Mouse (Mus musculus): ENCODE data around the gene Nanos2. TPM values are rescaled to one million over a fixed set of nuclear protein-coding genes. Genes with fewer than 3 reads are reported as not detected.

The Nanos2 gene
- polyA plus RNA-seq, 1 experiment from 2014 or later = not detected

GRCm38 (mm10) chr7:18993036-18993435 lies 5.8 kb downstream of the Nanos2 start:
- H3K9ac ChIP-seq (replicated peaks) = no peak overlapping the region
- H3K27ac ChIP-seq (ENCODE audit: low read depth) = no peak overlapping the region
- DNase-seq (no peak), ATAC-seq (no peak)
- peaks cover 51% of the 10 kb centered on the region for H3K27me3 ChIP-seq (ENCODE audit: insufficient read depth, low read length)
- no peak overlapping the region for H3K4me3 ChIP-seq (ENCODE audit: low read depth, low read length)
- peaks cover 16% of the 10 kb centered on the region for H3K4me1 ChIP-seq (ENCODE audit: insufficient read depth)
- H3K36me3 ChIP-seq (replicated peaks; ENCODE audit: insufficient read depth, low read length) = peaks cover 10% of the 10 kb centered on the region; the same call in 1 of the 2 replicates
- no peaks in the 10 kb centered on the region for H3K9me3 ChIP-seq (ENCODE audit: low read length)
- WGBS (ENCODE audit: insufficient replicate concordance) = 83% methylated on average over 5 of the region's 5 CpGs
- no peak overlapping the region for H3K4me2 ChIP-seq (ENCODE audit: low read depth, low read length)
- no peak for TF ChIP-seq EP300 (IDR thresholded peaks at IDR 0.05; ENCODE audit: low read depth)
- TF ChIP-seq CTCF (IDR thresholded peaks at IDR 0.05; ENCODE audit: low read depth) = no peak

- Histone ChIP-seq H3K27ac (ENCODE audit: low read depth) (no peak overlapping the region), H3K36me3 (replicated peaks; ENCODE audit: insufficient read depth, low read length) (peaks cover 10% of the 10 kb centered on the region; the same call in 1 of the 2 replicates), H3K4me2 (ENCODE audit: low read depth, low read length) (no peak overlapping the region), H3K9me3 (ENCODE audit: low read length) (no peaks in the 10 kb centered on the region), H3K27me3 (ENCODE audit: insufficient read depth, low read length) (no peaks in the 10 kb centered on the region), H3K4me3 (ENCODE audit: low read depth, low read length) (no peak overlapping the region), H3K9ac (replicated peaks) (no peak overlapping the region), H3K4me1 (ENCODE audit: insufficient read depth) (peaks cover 23% of the 10 kb centered on the region)
- WGBS (ENCODE audit: insufficient replicate concordance) = 57% methylated on average over 9 of the region's 9 CpGs
- ATAC-seq = no peak
- TF ChIP-seq EP300 (IDR thresholded peaks at IDR 0.05; ENCODE audit: low read depth) = no peak
- peak; percentile 19; the same call in 1 of the 2 replicates for TF ChIP-seq CTCF (IDR thresholded peaks at IDR 0.05; ENCODE audit: low read depth)
- DNase-seq = no peak
Observed at GRCm38 (mm10) chr7:18998835-18999234, 11.6 kb downstream of the Nanos2 start.

- no peak for ATAC-seq
- H3K27ac ChIP-seq (ENCODE audit: low read depth) = peak overlapping the region; percentile 64
- 44% methylated on average over 10 of the region's 10 CpGs for WGBS (ENCODE audit: insufficient replicate concordance)
Observed at GRCm38 (mm10) chr7:19000421-19000820, 13.2 kb downstream of the Nanos2 start.

GRCm38 (mm10) chr7:19001066-19001806 lies 14.0 kb downstream of the Nanos2 start:
- H3K36me3 ChIP-seq (replicated peaks; ENCODE audit: insufficient read depth, low read length) = peaks cover 13% of the 10 kb centered on the region; the same call in 1 of the 2 replicates
- DNase-seq = peak; percentile 77
- H3K4me2 ChIP-seq (ENCODE audit: low read depth, low read length) = peak overlapping the region; percentile 98
- ATAC-seq = no peak
- H3K9ac ChIP-seq (replicated peaks) = peak overlapping the region; percentile 60
- TF ChIP-seq CTCF (IDR thresholded peaks at IDR 0.05; ENCODE audit: low read depth) = no peak
- peak overlapping the region; percentile 56 for H3K4me3 ChIP-seq (ENCODE audit: low read depth, low read length)
- H3K9me3 ChIP-seq (ENCODE audit: low read length) = no peaks in the 10 kb centered on the region
- peak overlapping the region; percentile 64 for H3K27ac ChIP-seq (ENCODE audit: low read depth)
- peaks cover 42% of the 10 kb centered on the region for H3K4me1 ChIP-seq (ENCODE audit: insufficient read depth)
- no peaks in the 10 kb centered on the region for H3K27me3 ChIP-seq (ENCODE audit: insufficient read depth, low read length)
- 23% methylated on average over 16 of the region's 18 CpGs for WGBS (ENCODE audit: insufficient replicate concordance)

More at GRCm38 (mm10) chr7:19000421-19000820, 13.2 kb downstream of the Nanos2 start:
- H3K9ac ChIP-seq (replicated peaks) = peak overlapping the region; percentile 60
- H3K4me3 ChIP-seq (ENCODE audit: low read depth, low read length) = peak overlapping the region; percentile 56
- no peaks in the 10 kb centered on the region for H3K27me3 ChIP-seq (ENCODE audit: insufficient read depth, low read length)
- H3K4me1 ChIP-seq (ENCODE audit: insufficient read depth) = peaks cover 34% of the 10 kb centered on the region
- H3K4me2 ChIP-seq (ENCODE audit: low read depth, low read length) = peak overlapping the region; percentile 98
- TF ChIP-seq EP300 (IDR thresholded peaks at IDR 0.05; ENCODE audit: low read depth) (no peak), CTCF (IDR thresholded peaks at IDR 0.05; ENCODE audit: low read depth) (no peak)
- peaks cover 11% of the 10 kb centered on the region; the same call in 1 of the 2 replicates for H3K36me3 ChIP-seq (replicated peaks; ENCODE audit: insufficient read depth, low read length)
- H3K9me3 ChIP-seq (ENCODE audit: low read length) = no peaks in the 10 kb centered on the region
- peak; percentile 30 for DNase-seq

GRCm38 (mm10) chr7:19001807-19002085 lies 14.5 kb downstream of the Nanos2 start:
- H3K9ac ChIP-seq (replicated peaks) = peak overlapping the region; percentile 60
- no peaks in the 10 kb centered on the region for H3K9me3 ChIP-seq (ENCODE audit: low read length)
- no peaks in the 10 kb centered on the region for H3K27me3 ChIP-seq (ENCODE audit: insufficient read depth, low read length)
- TF ChIP-seq CTCF (IDR thresholded peaks at IDR 0.05; ENCODE audit: low read depth) = no peak
- no peak for ATAC-seq
- peaks cover 42% of the 10 kb centered on the region for H3K4me1 ChIP-seq (ENCODE audit: insufficient read depth)
- H3K36me3 ChIP-seq (replicated peaks; ENCODE audit: insufficient read depth, low read length) = peaks cover 13% of the 10 kb centered on the region; the same call in 1 of the 2 replicates
- peak overlapping the region; percentile 52 for H3K27ac ChIP-seq (ENCODE audit: low read depth)
- WGBS (ENCODE audit: insufficient replicate concordance) = 76% methylated on average over 3 of the region's 3 CpGs
- DNase-seq = peak; percentile 12
- no peak overlapping the region for H3K4me3 ChIP-seq (ENCODE audit: low read depth, low read length)
- H3K4me2 ChIP-seq (ENCODE audit: low read depth, low read length) = peak overlapping the region; percentile 98

- H3K27me3 ChIP-seq (ENCODE audit: insufficient read depth, low read length) = no peaks in the 10 kb centered on the region
- no peaks in the 10 kb centered on the region for H3K9me3 ChIP-seq (ENCODE audit: low read length)
- TF ChIP-seq CTCF (IDR thresholded peaks at IDR 0.05; ENCODE audit: low read depth) (no peak), EP300 (IDR thresholded peaks at IDR 0.05; ENCODE audit: low read depth) (no peak)
- peak overlapping the region; percentile 39 for H3K4me3 ChIP-seq (ENCODE audit: low read depth, low read length)
- peaks cover 17% of the 10 kb centered on the region; the same call in 1 of the 2 replicates for H3K36me3 ChIP-seq (replicated peaks; ENCODE audit: insufficient read depth, low read length)
- H3K27ac ChIP-seq (ENCODE audit: low read depth) = peak overlapping the region; percentile 79
- ATAC-seq (no peak), DNase-seq (no peak)
- peak overlapping the region; percentile 60 for H3K9ac ChIP-seq (replicated peaks)
- peaks cover 42% of the 10 kb centered on the region for H3K4me1 ChIP-seq (ENCODE audit: insufficient read depth)
- WGBS (ENCODE audit: insufficient replicate concordance) = 24% methylated on average over 4 of the region's 4 CpGs
- H3K4me2 ChIP-seq (ENCODE audit: low read depth, low read length) = peak overlapping the region; percentile 98
Observed at GRCm38 (mm10) chr7:19002115-19002514, 14.9 kb downstream of the Nanos2 start.
